Mouse (Mus musculus): Measurements from ENCODE around the gene Fbxl19. TPM values are rescaled to one million over a fixed set of nuclear protein-coding genes. Genes with fewer than 3 reads are reported as not detected.

The Fbxl19 gene
- polyA plus RNA-seq, 1 experiment from 2014 or later: 9.3 TPM

DNA sequence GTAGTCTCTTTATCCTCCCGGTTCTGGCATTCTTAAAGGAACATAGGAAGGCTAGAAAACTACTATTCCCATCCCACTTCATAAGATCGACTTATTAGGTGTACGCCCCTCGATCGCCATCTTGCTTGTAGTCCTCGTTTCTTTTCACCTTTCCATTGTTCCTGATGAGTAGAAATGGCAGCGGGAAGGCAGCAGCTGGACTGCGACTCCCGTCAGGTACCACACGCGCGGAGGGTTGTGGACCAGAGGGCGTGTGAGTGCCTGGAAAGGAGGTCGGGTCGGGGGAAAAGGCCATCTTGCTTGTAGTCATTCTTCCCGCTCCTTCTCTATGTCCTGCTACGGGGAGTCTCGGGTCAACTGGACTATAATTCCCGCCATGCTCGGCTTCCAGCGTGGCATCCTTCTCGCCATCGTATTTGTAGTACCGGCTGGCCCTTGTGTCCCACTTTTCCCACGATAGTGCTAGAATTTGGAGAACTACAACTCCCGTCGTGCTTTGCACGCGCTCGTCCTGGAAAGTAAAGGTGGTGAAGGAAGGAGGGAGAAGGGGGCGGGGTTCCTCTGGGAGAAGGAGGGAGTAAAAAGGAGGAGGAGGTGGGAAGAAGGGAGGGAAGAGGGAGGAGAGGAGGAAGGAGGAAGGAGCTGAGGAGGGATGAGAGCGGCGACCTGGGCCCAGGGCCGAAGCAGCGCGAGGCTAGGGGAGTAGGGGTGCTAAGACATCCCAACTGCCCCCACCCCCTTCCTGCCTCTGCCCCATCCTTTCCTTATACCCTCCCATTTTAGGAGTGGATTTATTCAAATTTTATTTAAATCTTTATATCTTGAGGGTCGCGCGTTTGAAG lies 1.5 kb downstream of the Fbxl19 start:
- H3K4me2 ChIP-seq: peak overlapping the region; percentile 92
- H3K9me3 ChIP-seq: no peaks in the 10 kb centered on the region
- WGBS: under 1% methylated on average over 39 of the region's 39 CpGs
- no peaks in the 10 kb centered on the region for H3K27me3 ChIP-seq
- H3K27ac ChIP-seq: peak overlapping the region; percentile 89
- H3K36me3 ChIP-seq: peaks cover 29% of the 10 kb centered on the region
- peak overlapping the region; percentile 98 for H3K9ac ChIP-seq
- peaks cover 27% of the 10 kb centered on the region for H3K4me1 ChIP-seq (replicated peaks)
- peak overlapping the region; percentile 98 for H3K4me3 ChIP-seq
- peak; percentile 93 for ATAC-seq (ENCODE audit: low FRiP score)

DNA sequence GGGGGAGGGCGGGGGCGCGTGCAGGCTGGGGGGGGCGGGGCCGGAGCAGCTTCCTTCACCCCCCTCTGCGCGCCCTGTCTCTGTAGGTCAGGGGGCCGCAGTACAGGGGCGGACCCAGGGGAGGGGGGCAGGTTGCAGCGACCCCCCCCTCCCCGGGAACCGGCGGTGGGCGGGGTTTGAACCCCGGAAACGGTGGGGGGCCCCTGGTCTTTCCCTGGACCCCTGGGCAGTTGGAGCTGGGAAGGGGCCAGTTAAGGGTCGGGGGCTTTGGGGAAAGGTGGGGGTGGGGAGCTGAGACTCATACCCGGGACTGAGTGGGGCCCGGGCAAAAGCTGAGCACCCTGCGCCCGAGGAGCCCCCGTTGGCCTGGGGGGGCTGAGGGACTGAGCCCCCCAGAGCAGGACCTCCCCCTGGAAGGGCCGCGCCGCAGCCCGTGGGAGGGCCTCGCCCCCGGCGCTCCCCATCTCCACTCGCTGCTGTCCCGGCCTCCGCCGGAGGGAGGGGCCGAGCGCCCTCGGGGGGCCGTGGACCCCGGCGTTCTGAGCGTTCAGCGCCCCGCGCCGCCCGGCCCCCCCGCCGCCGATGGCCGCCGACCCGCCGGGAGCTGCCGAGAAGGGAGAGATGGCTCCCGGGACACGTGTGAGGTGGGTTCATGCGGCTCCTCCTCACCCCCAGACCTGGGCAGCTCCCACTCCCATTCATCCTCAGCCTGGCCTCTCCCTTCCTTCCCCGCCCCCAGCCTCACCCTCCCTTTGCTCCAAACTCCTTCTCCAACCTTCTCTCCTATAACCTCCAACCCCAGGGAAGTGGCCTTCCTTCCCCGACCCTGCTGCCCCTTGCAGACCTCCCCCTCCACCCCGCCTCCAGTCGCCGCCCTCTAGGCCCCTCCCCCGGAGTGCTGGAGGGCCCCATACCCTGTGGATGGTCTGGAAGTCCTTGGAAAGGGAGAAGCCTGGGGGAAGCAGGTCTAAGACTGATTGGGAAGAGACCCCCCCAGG lies 2.5 kb downstream of the Fbxl19 start:
- Histone ChIP-seq H3K4me3 (peak overlapping the region; percentile 98), H3K4me2 (peak overlapping the region; percentile 92), H3K27me3 (no peaks in the 10 kb centered on the region), H3K27ac (peak overlapping the region; percentile 89), H3K4me1 (replicated peaks) (peaks cover 27% of the 10 kb centered on the region), H3K36me3 (peaks cover 38% of the 10 kb centered on the region), H3K9ac (peak overlapping the region; percentile 98), H3K9me3 (no peaks in the 10 kb centered on the region)
- under 1% methylated on average over 43 of the region's 62 CpGs for WGBS
- no peak for ATAC-seq (ENCODE audit: low FRiP score)

- Histone ChIP-seq H3K4me2 (peak overlapping the region; percentile 92), H3K4me3 (peak overlapping the region; percentile 98), H3K27me3 (no peaks in the 10 kb centered on the region), H3K27ac (peak overlapping the region; percentile 89), H3K9ac (peak overlapping the region; percentile 98), H3K9me3 (no peaks in the 10 kb centered on the region), H3K36me3 (peaks cover 47% of the 10 kb centered on the region), H3K4me1 (replicated peaks) (peaks cover 32% of the 10 kb centered on the region)
- WGBS: 39% methylated on average over 6 of the region's 6 CpGs
- no peak for ATAC-seq (ENCODE audit: low FRiP score)
Observed at GRCm38 (mm10) chr7:127747559-127748234, 3.4 kb downstream of the Fbxl19 start.

GRCm38 (mm10) chr7:127748235-127748560 lies 3.9 kb downstream of the Fbxl19 start:
- Histone ChIP-seq H3K36me3 (peaks cover 52% of the 10 kb centered on the region), H3K4me2 (peak overlapping the region; percentile 92), H3K27me3 (no peaks in the 10 kb centered on the region), H3K27ac (no peak overlapping the region), H3K4me1 (replicated peaks) (peaks cover 37% of the 10 kb centered on the region), H3K9ac (peak overlapping the region; percentile 98), H3K9me3 (no peaks in the 10 kb centered on the region), H3K4me3 (peak overlapping the region; percentile 98)
- WGBS: 95% methylated on average over 28 of the region's 28 CpGs
- no peak for ATAC-seq (ENCODE audit: low FRiP score)

DNA sequence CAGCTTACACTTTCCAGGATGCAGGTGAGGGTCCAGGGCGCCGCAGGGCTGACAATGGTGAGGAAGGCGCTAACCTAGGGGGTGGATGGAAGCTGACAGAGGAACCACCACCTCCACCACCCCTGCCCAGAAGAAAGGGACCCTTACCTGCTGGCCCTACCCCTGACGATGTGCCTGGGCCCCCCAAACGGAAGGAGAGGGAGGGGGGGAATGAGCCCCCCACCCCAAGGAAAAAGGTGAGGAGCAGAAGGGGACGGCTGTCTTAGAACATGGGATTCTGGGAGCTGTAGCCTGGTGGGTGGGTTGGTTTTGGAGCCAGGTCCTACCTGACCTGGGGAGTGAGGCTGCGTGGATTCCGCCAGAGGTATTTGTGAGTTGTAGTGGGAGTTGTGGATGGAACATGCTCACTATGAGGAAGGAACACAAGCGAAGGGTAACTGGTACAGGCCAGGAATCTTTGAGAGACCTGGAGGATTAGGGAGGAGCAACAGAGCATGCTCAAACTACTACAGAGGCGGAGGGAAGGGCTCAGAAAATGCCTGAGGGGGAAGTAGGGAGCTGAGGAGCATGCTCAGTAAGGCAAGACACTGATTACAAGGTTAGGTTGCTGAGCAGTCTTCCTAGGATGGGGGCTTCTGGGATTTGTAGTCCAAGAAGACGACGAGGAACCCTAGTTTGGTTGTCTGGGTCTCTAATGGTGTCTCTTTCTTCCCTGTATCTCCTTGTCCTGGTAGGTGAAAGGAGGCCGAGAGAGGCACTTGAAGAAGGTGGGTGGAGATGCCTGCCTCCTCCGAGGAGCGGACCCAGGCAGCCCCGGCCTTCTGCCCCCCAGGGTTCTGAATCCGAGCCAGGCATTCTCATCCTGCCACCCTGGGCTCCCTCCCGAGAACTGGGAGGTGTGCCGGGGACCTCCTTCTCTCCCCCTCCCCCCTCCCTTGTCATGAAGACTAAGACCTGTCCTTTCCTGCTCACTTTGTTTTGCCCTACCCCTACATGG lies 6.1 kb downstream of the Fbxl19 start:
- peaks cover 74% of the 10 kb centered on the region for H3K36me3 ChIP-seq
- no peak for ATAC-seq (ENCODE audit: low FRiP score)
- H3K4me2 ChIP-seq: no peak overlapping the region
- no peaks in the 10 kb centered on the region for H3K9me3 ChIP-seq
- H3K27ac ChIP-seq: no peak overlapping the region
- H3K9ac ChIP-seq: 0 out of 2 replicates have a peak overlapping the region, but pooled peaks have one; percentile 40
- H3K4me3 ChIP-seq: no peak overlapping the region
- no peaks in the 10 kb centered on the region for H3K27me3 ChIP-seq
- peaks cover 47% of the 10 kb centered on the region for H3K4me1 ChIP-seq (replicated peaks)
- WGBS: 89% methylated on average over 19 of the region's 19 CpGs

DNA sequence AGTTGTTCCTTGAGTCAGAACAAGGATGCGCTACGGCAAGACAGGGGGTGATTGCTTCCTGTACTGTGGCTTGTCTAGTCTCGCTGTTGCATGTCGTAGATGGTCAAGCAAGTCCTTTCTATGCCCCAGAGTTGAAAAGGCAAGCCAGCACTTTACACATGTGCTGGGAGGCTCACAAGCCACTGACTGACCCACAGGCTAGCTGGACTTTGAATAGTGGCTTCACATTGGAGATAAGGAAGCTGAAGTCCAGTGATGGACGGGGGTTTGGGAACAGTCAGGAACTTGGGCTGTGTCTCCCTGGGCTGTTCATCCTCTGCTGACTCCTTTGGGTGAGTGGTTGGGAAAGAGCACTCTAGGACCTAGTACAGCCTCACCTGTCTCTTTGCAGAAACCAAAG lies 7.3 kb downstream of the Fbxl19 start:
- H3K4me2 ChIP-seq: no peak overlapping the region
- peaks cover 58% of the 10 kb centered on the region for H3K4me1 ChIP-seq (replicated peaks)
- H3K9ac ChIP-seq: no peak overlapping the region
- ATAC-seq (ENCODE audit: low FRiP score): no peak
- H3K4me3 ChIP-seq: no peak overlapping the region
- no peaks in the 10 kb centered on the region for H3K27me3 ChIP-seq
- 95% methylated on average over 5 of the region's 5 CpGs for WGBS
- H3K27ac ChIP-seq: no peak overlapping the region
- H3K36me3 ChIP-seq: peaks cover 86% of the 10 kb centered on the region
- no peaks in the 10 kb centered on the region for H3K9me3 ChIP-seq

GRCm38 (mm10) chr7:127752069-127752468 lies 7.7 kb downstream of the Fbxl19 start:
- Histone ChIP-seq H3K36me3 (peaks cover 91% of the 10 kb centered on the region), H3K4me2 (no peak overlapping the region), H3K27me3 (no peaks in the 10 kb centered on the region), H3K9ac (no peak overlapping the region; the same call in 1 of the 2 replicates), H3K9me3 (no peaks in the 10 kb centered on the region), H3K27ac (no peak overlapping the region), H3K4me1 (replicated peaks) (peaks cover 60% of the 10 kb centered on the region), H3K4me3 (no peak overlapping the region)
- ATAC-seq (ENCODE audit: low FRiP score): no peak
- 95% methylated on average over 27 of the region's 27 CpGs for WGBS

DNA sequence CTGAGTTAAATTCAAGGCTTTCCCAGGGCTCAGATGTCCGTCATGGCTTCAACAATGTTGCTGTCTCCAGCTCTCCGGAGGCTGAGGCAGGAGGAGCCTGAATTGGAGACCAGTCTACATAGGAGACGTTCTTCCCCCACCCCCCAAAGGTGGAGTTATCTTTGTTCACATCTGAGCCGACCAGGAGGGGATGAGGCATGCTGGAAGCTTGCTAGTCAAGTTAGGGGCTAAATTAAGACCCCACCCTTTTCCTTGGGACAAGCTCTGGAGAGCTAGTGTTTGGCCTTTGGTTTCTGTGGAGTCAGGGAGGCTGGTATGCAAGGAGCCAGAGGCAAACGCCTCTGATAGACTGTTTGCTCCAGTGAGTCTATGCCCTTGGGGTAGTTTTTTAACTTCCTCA lies 8.8 kb downstream of the Fbxl19 start:
- Histone ChIP-seq H3K27me3 (no peaks in the 10 kb centered on the region), H3K4me3 (no peak overlapping the region), H3K4me2 (no peak overlapping the region), H3K27ac (no peak overlapping the region), H3K9me3 (no peaks in the 10 kb centered on the region), H3K9ac (peak overlapping the region; percentile 29), H3K36me3 (peaks cover 100% of the 10 kb centered on the region), H3K4me1 (replicated peaks) (peaks cover 55% of the 10 kb centered on the region)
- ATAC-seq (ENCODE audit: low FRiP score): no peak
- 84% methylated on average over 5 of the region's 5 CpGs for WGBS

GRCm38 (mm10) chr7:127753741-127754140 lies 9.4 kb downstream of the Fbxl19 start:
- Histone ChIP-seq H3K4me1 (replicated peaks) (peaks cover 51% of the 10 kb centered on the region), H3K27ac (no peak overlapping the region), H3K9me3 (no peaks in the 10 kb centered on the region), H3K27me3 (no peaks in the 10 kb centered on the region), H3K4me2 (no peak overlapping the region), H3K9ac (peak overlapping the region; percentile 59; the same call in 1 of the 2 replicates), H3K4me3 (no peak overlapping the region), H3K36me3 (peaks cover 98% of the 10 kb centered on the region)
- no peak for ATAC-seq (ENCODE audit: low FRiP score)
- 93% methylated on average over 7 of the region's 7 CpGs for WGBS

- Histone ChIP-seq H3K4me1 (replicated peaks) (peaks cover 31% of the 10 kb centered on the region), H3K9me3 (no peaks in the 10 kb centered on the region), H3K9ac (0 out of 2 replicates have a peak overlapping the region, but pooled peaks have one; percentile 13), H3K27me3 (no peaks in the 10 kb centered on the region), H3K4me3 (no peak overlapping the region), H3K4me2 (no peak overlapping the region), H3K36me3 (peaks cover 81% of the 10 kb centered on the region), H3K27ac (no peak overlapping the region)
- no peak for ATAC-seq (ENCODE audit: low FRiP score)
- 84% methylated on average over 6 of the region's 6 CpGs for WGBS
Observed at GRCm38 (mm10) chr7:127759716-127760115, 15.4 kb downstream of the Fbxl19 start.

DNA sequence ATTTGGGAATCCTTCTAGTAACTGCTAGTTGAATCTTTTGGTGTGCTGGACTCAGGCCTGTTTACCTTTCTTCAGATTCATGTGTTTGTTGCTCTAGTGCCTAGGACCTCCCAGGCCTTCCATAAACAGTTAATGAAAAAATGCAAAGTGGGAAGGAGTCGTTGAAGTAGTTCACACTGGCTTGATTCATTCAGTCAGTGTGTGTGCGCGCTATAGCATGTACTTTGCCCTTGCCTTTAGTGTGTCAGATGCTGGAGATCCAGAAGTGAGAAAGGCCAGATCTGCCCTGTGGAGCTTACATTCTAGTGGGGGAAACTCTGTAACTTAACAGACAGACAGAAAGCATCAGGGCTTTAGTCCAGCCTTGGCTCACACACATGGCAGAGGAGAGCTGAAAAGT lies 16.1 kb downstream of the Fbxl19 start:
- Histone ChIP-seq H3K36me3 (peaks cover 81% of the 10 kb centered on the region), H3K9ac (no peak overlapping the region), H3K4me3 (no peak overlapping the region), H3K9me3 (no peaks in the 10 kb centered on the region), H3K27ac (no peak overlapping the region), H3K27me3 (no peaks in the 10 kb centered on the region), H3K4me2 (no peak overlapping the region), H3K4me1 (replicated peaks) (peaks cover 25% of the 10 kb centered on the region)
- no peak for ATAC-seq (ENCODE audit: low FRiP score)
- WGBS: 91% methylated on average over 3 of the region's 3 CpGs

Data from hindbrain, embryonic 13.5 days (tissue).